Mouse (Mus musculus) erythroblast, embryonic 14.5 days (primary cell): ENCODE results near the gene Cuta.

ENCODE experiments used
- GATA1 ChIP-seq: IDR thresholded peaks from 2 replicates; pipeline ENCODE4 v1.6.1; 2012; ENCODE audit warnings: low read length, inconsistent platforms, mixed read lengths
- TAL1 ChIP-seq: IDR thresholded peaks from 3 replicates; pipeline ENCODE4 v1.6.1; 2012; ENCODE audit warnings: low read length, inconsistent platforms, mixed read lengths

GRCm38 (mm10) chr17:26979426-26979825 is 40.1 kb upstream of the Cuta start:
- TF ChIP-seq GATA1: no peak
- TF ChIP-seq TAL1: no peak
